Mouse (Mus musculus) T-helper 17 cell (primary cell): ENCODE data around the gene Gm20683.

Experiments used
- in situ Hi-C, 2 experiments: fragments of 300-600 bp; cut with MboI, MseI; formaldehyde crosslinking; loops; 1 replicate in 1 of 2; 2 replicates in 1 of 2; pipeline ENCODE4 v1.15.1; 2025; ENCODE audit warnings: high pct_unique_total_duplicates in 2 of 2

Gm20683 gene

GRCm38 (mm10) chr17:25841117-25841880, at the start of gene Gm20683:
Gene Gm20683, minus strand, starts transcription at chr17:25841763.
- in situ Hi-C loops = no loop called here

- in situ Hi-C loops = no loop called here
These were observed 47.3 kb upstream of the Gm20683 start for GRCm38 (mm10) chr17:25888837-25889236.

- in situ Hi-C loops = no loop called here
These were observed 45.9 kb upstream of the Gm20683 start for GRCm38 (mm10) chr17:25887467-25887866.

GRCm38 (mm10) chr17:25886806-25887205, 45.2 kb upstream of the Gm20683 start:
- in situ Hi-C loops = no loop called here

- in situ Hi-C loops = no loop called here
These were observed 44.1 kb upstream of the Gm20683 start for GRCm38 (mm10) chr17:25885636-25886035.

GRCm38 (mm10) chr17:25883824-25884223, 42.3 kb upstream of the Gm20683 start:
- in situ Hi-C loops = no loop called here

GRCm38 (mm10) chr17:25883268-25883667, 41.7 kb upstream of the Gm20683 start:
- in situ Hi-C loops = no loop called here

- in situ Hi-C loops = no loop called here
These were observed 40.7 kb upstream of the Gm20683 start for GRCm38 (mm10) chr17:25882306-25882705.

GRCm38 (mm10) chr17:25881691-25882090, 40.1 kb upstream of the Gm20683 start:
- in situ Hi-C loops = no loop called here

GRCm38 (mm10) chr17:25880913-25881641, 39.5 kb upstream of the Gm20683 start:
- in situ Hi-C loops = no loop called here

- in situ Hi-C loops = no loop called here
These were observed 38.8 kb upstream of the Gm20683 start, which contains the start of gene Wfikkn1 for GRCm38 (mm10) chr17:25880196-25880910. Gene Wfikkn1, minus strand, starts transcription at chr17:25880858.

GRCm38 (mm10) chr17:25879750-25880149, 38.2 kb upstream of the Gm20683 start:
- in situ Hi-C loops = no loop called here

- in situ Hi-C loops = no loop called here
These were observed 37.7 kb upstream of the Gm20683 start for GRCm38 (mm10) chr17:25879261-25879660.

- in situ Hi-C loops = no loop called here
These were observed 37.1 kb upstream of the Gm20683 start for GRCm38 (mm10) chr17:25878611-25879180.

GRCm38 (mm10) chr17:25877741-25878610, 36.4 kb upstream of the Gm20683 start:
- in situ Hi-C loops = no loop called here

- in situ Hi-C loops = no loop called here
These were observed 35.5 kb upstream of the Gm20683 start for GRCm38 (mm10) chr17:25877025-25877424.

- in situ Hi-C loops = no loop called here
These were observed 34.9 kb upstream of the Gm20683 start for GRCm38 (mm10) chr17:25876347-25876915.

- in situ Hi-C loops = no loop called here
These were observed 33.9 kb upstream of the Gm20683 start for GRCm38 (mm10) chr17:25875171-25876136.

- in situ Hi-C loops = no loop called here
These were observed 33.2 kb upstream of the Gm20683 start, which contains the start of gene Mettl26 for GRCm38 (mm10) chr17:25874721-25875170. Gene Mettl26, plus strand, starts transcription at chr17:25875074.
